ENCODE assay signal across 14 mouse cellular contexts in the genomic region with DNA sequence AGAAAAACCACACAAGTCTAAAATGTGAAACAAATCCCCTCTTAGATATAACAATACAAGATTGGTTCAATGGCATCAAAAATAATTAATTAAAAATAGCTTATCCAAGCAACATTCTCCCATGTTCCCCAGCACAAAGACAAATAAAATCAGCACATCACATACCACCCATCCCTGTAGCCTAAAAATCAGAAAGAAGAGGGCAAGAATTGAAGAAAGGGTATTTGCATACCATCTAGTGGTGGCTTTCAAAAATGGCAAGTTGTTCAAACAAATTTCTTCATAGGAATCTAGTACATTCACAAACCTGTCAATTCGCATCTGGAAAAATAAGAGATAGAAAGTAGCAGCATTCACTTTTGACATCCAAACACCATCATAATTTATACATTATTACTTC.
A peak's percentile ranks its signal among the peaks of the same experiment; 100 is the strongest.
DNase-seq lines count a peak whose midpoint lies in the region; ATAC-seq lines count a peak whose summit lies in the region.
"Had no signal": no experiment of that assay in that cellular context is flagged by ENCODE, and none has a peak within 500 bp of the region (broad histone marks: within the 10 kb centered on the region; RNA-seq: fewer than 3 reads in every experiment).

No protein-coding gene starts in this region.

- ATAC-seq in hindbrain, embryonic 14.5 days (ENCODE audit: low FRiP score), result no peak
- ATAC-seq in hindbrain, embryonic 13.5 days (ENCODE audit: low FRiP score), result no peak; the same call in 1 of the 2 replicates
- peak; percentile 75 for ATAC-seq in midbrain, embryonic 15.5 days (replicated peaks)
- no peak for ATAC-seq in midbrain, embryonic 11.5 days (ENCODE audit: low FRiP score)
- ATAC-seq in forebrain, embryonic 15.5 days (replicated peaks), result peak; percentile 52; the same call in 1 of the 2 replicates

- H3K27ac ChIP-seq in hindbrain, embryonic 14.5 days, result no peak overlapping the region
- H3K27ac ChIP-seq in hindbrain, embryonic 13.5 days, result no peak overlapping the region
- no peak overlapping the region for H3K27ac ChIP-seq in midbrain, embryonic 15.5 days
- no peak overlapping the region for H3K27ac ChIP-seq in midbrain, embryonic 11.5 days (ENCODE audit: low read depth, low read length)
- no peak overlapping the region for H3K27ac ChIP-seq in forebrain, embryonic 15.5 days (replicated peaks)
- H3K27ac ChIP-seq: limb, embryonic 15.5 days; neural tube, embryonic 13.5 days had no signal

- H3K4me3 ChIP-seq in hindbrain, embryonic 14.5 days (replicated peaks; ENCODE audit: low read length), result no peak overlapping the region
- no peak overlapping the region for H3K4me3 ChIP-seq in hindbrain, embryonic 13.5 days
- H3K4me3 ChIP-seq in midbrain, embryonic 15.5 days, result no peak overlapping the region
- H3K4me3 ChIP-seq in midbrain, embryonic 11.5 days (ENCODE audit: low read depth, low read length), result no peak overlapping the region
- H3K4me3 ChIP-seq in forebrain, embryonic 15.5 days, result no peak overlapping the region
- H3K4me3 ChIP-seq: heart, embryonic 12.5 days; limb, embryonic 15.5 days; neural tube, embryonic 13.5 days had no signal

- H3K9me3 ChIP-seq in hindbrain, embryonic 14.5 days (ENCODE audit: control insufficient read depth, low read length), result no peaks in the 10 kb centered on the region
- no peaks in the 10 kb centered on the region for H3K9me3 ChIP-seq in hindbrain, embryonic 13.5 days
- no peaks in the 10 kb centered on the region for H3K9me3 ChIP-seq in midbrain, embryonic 15.5 days
- no peaks in the 10 kb centered on the region for H3K9me3 ChIP-seq in midbrain, embryonic 11.5 days (ENCODE audit: control insufficient read depth, low read length)
- no peaks in the 10 kb centered on the region for H3K9me3 ChIP-seq in forebrain, embryonic 15.5 days
- H3K9me3 ChIP-seq: heart, embryonic 12.5 days; limb, embryonic 15.5 days; neural tube, embryonic 13.5 days had no signal

- intact Hi-C loops in heart, postnatal 14 days (cut with DNase I), result no loop called here

- DNase-seq in hindbrain, embryonic 14.5 days (ENCODE audit: low spot score), result peak; percentile 70
- no peak for DNase-seq in midbrain, embryonic 11.5 days (ENCODE audit: low spot score, missing footprints)
- no peak for DNase-seq in yolk sac, embryonic 10.5 days (ENCODE audit: low spot score)
- DNase-seq in heart, postnatal 14 days, result no peak
- DNase-seq: adrenal gland, adult 8-10 months; gastrocnemius, postnatal 10 days; kidney, postnatal 14 days; thymus, postnatal 25 days had no signal

- no peaks in the 10 kb centered on the region for H3K4me1 ChIP-seq in hindbrain, embryonic 14.5 days (replicated peaks; ENCODE audit: control insufficient read depth, insufficient read depth, low read length)
- H3K4me1 ChIP-seq in hindbrain, embryonic 13.5 days (replicated peaks), result no peaks in the 10 kb centered on the region
- no peaks in the 10 kb centered on the region for H3K4me1 ChIP-seq in midbrain, embryonic 15.5 days
- no peaks in the 10 kb centered on the region for H3K4me1 ChIP-seq in midbrain, embryonic 11.5 days (ENCODE audit: control insufficient read depth, insufficient read depth, low read length)
- peaks cover 13% of the 10 kb centered on the region for H3K4me1 ChIP-seq in forebrain, embryonic 15.5 days
- H3K4me1 ChIP-seq: neural tube, embryonic 13.5 days had no signal

- no peaks in the 10 kb centered on the region for H3K36me3 ChIP-seq in hindbrain, embryonic 14.5 days (replicated peaks; ENCODE audit: control insufficient read depth, insufficient read depth)
- no peaks in the 10 kb centered on the region for H3K36me3 ChIP-seq in hindbrain, embryonic 13.5 days
- H3K36me3 ChIP-seq in midbrain, embryonic 15.5 days (replicated peaks), result no peaks in the 10 kb centered on the region
- no peaks in the 10 kb centered on the region for H3K36me3 ChIP-seq in midbrain, embryonic 11.5 days (ENCODE audit: control insufficient read depth, insufficient read depth, low read length)
- no peaks in the 10 kb centered on the region for H3K36me3 ChIP-seq in forebrain, embryonic 15.5 days
- H3K36me3 ChIP-seq: heart, embryonic 12.5 days; limb, embryonic 15.5 days; neural tube, embryonic 13.5 days had no signal

- no peak overlapping the region for H3K9ac ChIP-seq in hindbrain, embryonic 14.5 days
- H3K9ac ChIP-seq in hindbrain, embryonic 13.5 days, result no peak overlapping the region
- no peak overlapping the region for H3K9ac ChIP-seq in midbrain, embryonic 15.5 days
- H3K9ac ChIP-seq in midbrain, embryonic 11.5 days (ENCODE audit: low read length), result no peak overlapping the region
- no peak overlapping the region for H3K9ac ChIP-seq in forebrain, embryonic 15.5 days (replicated peaks)
- H3K9ac ChIP-seq: heart, embryonic 12.5 days; limb, embryonic 15.5 days; neural tube, embryonic 13.5 days had no signal

- no peak overlapping the region for H3K4me2 ChIP-seq in hindbrain, embryonic 14.5 days (replicated peaks)
- no peak overlapping the region for H3K4me2 ChIP-seq in hindbrain, embryonic 13.5 days
- H3K4me2 ChIP-seq in midbrain, embryonic 15.5 days, result no peak overlapping the region
- H3K4me2 ChIP-seq in midbrain, embryonic 11.5 days, result no peak overlapping the region
- no peak overlapping the region for H3K4me2 ChIP-seq in forebrain, embryonic 15.5 days (replicated peaks)
- H3K4me2 ChIP-seq: heart, embryonic 12.5 days; limb, embryonic 15.5 days; neural tube, embryonic 13.5 days had no signal

- WGBS in hindbrain, embryonic 14.5 days, result 67% methylated on average over 1 of the region's 1 CpGs
- WGBS in hindbrain, embryonic 13.5 days, result 86% methylated on average over 1 of the region's 1 CpGs
- WGBS in midbrain, embryonic 15.5 days, result 79% methylated on average over 1 of the region's 1 CpGs
- WGBS in midbrain, embryonic 11.5 days, result 87% methylated on average over 1 of the region's 1 CpGs
- 80% methylated on average over 1 of the region's 1 CpGs for WGBS in forebrain, embryonic 15.5 days

- no peaks in the 10 kb centered on the region for H3K27me3 ChIP-seq in hindbrain, embryonic 14.5 days (ENCODE audit: control insufficient read depth, insufficient read depth, low read length)
- H3K27me3 ChIP-seq in hindbrain, embryonic 13.5 days, result no peaks in the 10 kb centered on the region
- H3K27me3 ChIP-seq in midbrain, embryonic 15.5 days (replicated peaks), result no peaks in the 10 kb centered on the region
- H3K27me3 ChIP-seq in midbrain, embryonic 11.5 days (ENCODE audit: control insufficient read depth, insufficient read depth, low read length), result no peaks in the 10 kb centered on the region
- no peaks in the 10 kb centered on the region for H3K27me3 ChIP-seq in forebrain, embryonic 15.5 days
- H3K27me3 ChIP-seq: heart, embryonic 12.5 days; limb, embryonic 15.5 days; neural tube, embryonic 13.5 days had no signal

Comparison
In these comparisons a context has a peak if more than half of its experiments do, and no peak if none do; other contexts are left out.
1. ATAC-seq: peak in midbrain, embryonic 15.5 days (single experiment) and forebrain, embryonic 15.5 days (single experiment); none in hindbrain, embryonic 14.5 days (single experiment), hindbrain, embryonic 13.5 days (single experiment) and midbrain, embryonic 11.5 days (single experiment).